Mouse (Mus musculus) lung, postnatal 0 days (tissue): ENCODE data around the gene Nf2. TPM values are rescaled to one million over a fixed set of nuclear protein-coding genes. Genes with fewer than 3 reads are reported as not detected.

Experiments
- ATAC-seq: fragments of 200-750 bp; cut with Nextera tagmentation; 2 replicates; pipeline ENCODE4 v1.8.0; 2017; ENCODE audit warnings: moderate library complexity
- DNase-seq: peaks from one replicate; pipeline ENCODE4 v3.0.0-alpha.2; 2016; ENCODE audit warnings: low spot score
- H3K27ac ChIP-seq: fragments of 300-500 bp; sonication (generic); 2 replicates; pipeline ENCODE4 v1.5.1; 2014; ENCODE audit warnings: antibody characterized with exemption, mild to moderate bottlenecking, low read length, mixed read lengths
- H3K27me3 ChIP-seq: fragments of 300-500 bp; sonication (generic); replicated peaks from 2 replicates; pipeline ENCODE4 v1.6.1; 2014; ENCODE audit warnings: low read length, mixed read lengths; ENCODE audit not compliant: insufficient read depth
- H3K36me3 ChIP-seq: fragments of 300-500 bp; sonication (generic); 2 replicates; pipeline ENCODE4 v1.6.1; 2014; ENCODE audit warnings: low read length, mixed read lengths; ENCODE audit not compliant: insufficient read depth
- H3K4me1 ChIP-seq: fragments of 300-500 bp; sonication (generic); 2 replicates; pipeline ENCODE4 v1.6.1; 2014; ENCODE audit warnings: antibody characterized with exemption, low read depth, low read length, mixed read lengths; ENCODE audit not compliant: insufficient read depth
- H3K4me2 ChIP-seq: fragments of 300-500 bp; sonication (generic); replicated peaks from 2 replicates; pipeline ENCODE4 v1.6.1; 2014; ENCODE audit warnings: low read depth, mild to moderate bottlenecking, low read length, moderate library complexity, mixed read lengths
- H3K4me3 ChIP-seq: fragments of 300-500 bp; sonication (generic); 2 replicates; pipeline ENCODE4 v1.5.1; 2014; ENCODE audit warnings: low read depth, low read length
- H3K9ac ChIP-seq: fragments of 300-500 bp; sonication (generic); replicated peaks from 2 replicates; pipeline ENCODE4 v1.6.1; 2014; ENCODE audit warnings: low read depth, mild to moderate bottlenecking
- H3K9me3 ChIP-seq: fragments of 300-500 bp; sonication (generic); 2 replicates; pipeline ENCODE4 v1.6.1; 2016; ENCODE audit warnings: low read length, mixed read lengths
- CTCF ChIP-seq: IDR thresholded peaks from 2 replicates; pipeline ENCODE4 v1.5.1; 2016; ENCODE audit warnings: antibody characterized with exemption, mild to moderate bottlenecking
- EP300 ChIP-seq: IDR thresholded peaks from 2 replicates; pipeline ENCODE4 v1.6.1; 2016; ENCODE audit warnings: antibody characterized with exemption, mild to moderate bottlenecking, control low read depth
- WGBS: fragments of 180-500 bp; shearing (Covaris S2); extraction: QIAGEN DNeasy Blood & Tissue Kit; methylation state at CpG from one replicate; pipeline ENCODE4 v1.1.7; 2014; 5-methylcytosine and 5-hydroxymethylcytosine counted together
- polyA plus RNA-seq: library from polyadenylated mRNA; unstranded; fragments of >200 nt; fragmentation: Nextera tagmentation; extraction: Ambion mirVana; gene quantifications from 2 replicates; pipeline ENCODE4 v1.2.1, GENCODE M21; 2015

Nf2 gene
- polyA plus RNA-seq, 1 experiment from 2014 or later: 19.6 TPM

GRCm38 (mm10) chr11:4769293-4769692 is 80.0 kb downstream of the Nf2 start:
- 72% methylated on average over 7 of the region's 7 CpGs for WGBS
- ATAC-seq: no peak

GRCm38 (mm10) chr11:4768399-4768798 is 80.9 kb downstream of the Nf2 start:
- Histone ChIP-seq H3K4me3 (no peak overlapping the region), H3K9ac (no peak overlapping the region), H3K4me2 (no peak overlapping the region), H3K36me3 (no peaks in the 10 kb centered on the region; the same call in 1 of the 2 replicates), H3K27me3 (no peaks in the 10 kb centered on the region), H3K9me3 (no peaks in the 10 kb centered on the region), H3K27ac (no peak overlapping the region), H3K4me1 (no peaks in the 10 kb centered on the region)
- ATAC-seq: no peak
- no peak for DNase-seq
- TF ChIP-seq EP300: no peak
- no peak for TF ChIP-seq CTCF
- 85% methylated on average over 4 of the region's 4 CpGs for WGBS

More at GRCm38 (mm10) chr11:4769293-4769692, 80.0 kb downstream of the Nf2 start:
- no peak for DNase-seq
- Histone ChIP-seq H3K4me1 (no peaks in the 10 kb centered on the region), H3K9me3 (no peaks in the 10 kb centered on the region), H3K27ac (no peak overlapping the region), H3K4me2 (no peak overlapping the region), H3K9ac (no peak overlapping the region), H3K27me3 (no peaks in the 10 kb centered on the region), H3K4me3 (no peak overlapping the region), H3K36me3 (no peaks in the 10 kb centered on the region; the same call in 1 of the 2 replicates)
- no peak for TF ChIP-seq CTCF
- no peak for TF ChIP-seq EP300

GRCm38 (mm10) chr11:4764476-4764875 is 84.9 kb downstream of the Nf2 start:
- TF ChIP-seq EP300 (no peak), CTCF (no peak)
- Histone ChIP-seq H3K4me3 (no peak overlapping the region), H3K27me3 (no peaks in the 10 kb centered on the region), H3K9ac (no peak overlapping the region), H3K27ac (no peak overlapping the region), H3K4me2 (no peak overlapping the region), H3K4me1 (no peaks in the 10 kb centered on the region), H3K36me3 (no peaks in the 10 kb centered on the region; the same call in 1 of the 2 replicates), H3K9me3 (no peaks in the 10 kb centered on the region)
- ATAC-seq: no peak
- no peak for DNase-seq
- WGBS: 57% methylated on average over 5 of the region's 5 CpGs

- no peak overlapping the region for H3K4me2 ChIP-seq
- no peak overlapping the region for H3K9ac ChIP-seq
- no peaks in the 10 kb centered on the region for H3K27me3 ChIP-seq
- H3K9me3 ChIP-seq: no peaks in the 10 kb centered on the region
- no peaks in the 10 kb centered on the region; the same call in 1 of the 2 replicates for H3K36me3 ChIP-seq
- 13% methylated on average over 5 of the region's 5 CpGs for WGBS
- no peak for ATAC-seq
- no peak for DNase-seq
- H3K27ac ChIP-seq: no peak overlapping the region
- TF ChIP-seq EP300 (no peak), CTCF (no peak)
- H3K4me1 ChIP-seq: no peaks in the 10 kb centered on the region
- H3K4me3 ChIP-seq: no peak overlapping the region
Observed at GRCm38 (mm10) chr11:4763631-4764030, 85.7 kb downstream of the Nf2 start.

GRCm38 (mm10) chr11:4762511-4762910 is 86.8 kb downstream of the Nf2 start:
- TF ChIP-seq EP300: no peak
- no peak for TF ChIP-seq CTCF
- DNase-seq: no peak
- no peak overlapping the region for H3K27ac ChIP-seq
- H3K9ac ChIP-seq: no peak overlapping the region
- no peaks in the 10 kb centered on the region; the same call in 1 of the 2 replicates for H3K36me3 ChIP-seq
- H3K4me3 ChIP-seq: no peak overlapping the region
- H3K4me2 ChIP-seq: no peak overlapping the region
- ATAC-seq: no peak
- no peaks in the 10 kb centered on the region for H3K4me1 ChIP-seq
- H3K9me3 ChIP-seq: no peaks in the 10 kb centered on the region
- WGBS: 20% methylated on average over 2 of the region's 2 CpGs
- H3K27me3 ChIP-seq: no peaks in the 10 kb centered on the region

GRCm38 (mm10) chr11:4761991-4762390 is 87.3 kb downstream of the Nf2 start:
- DNase-seq (no peak), ATAC-seq (no peak)
- Histone ChIP-seq H3K4me2 (no peak overlapping the region), H3K4me3 (no peak overlapping the region), H3K9me3 (no peaks in the 10 kb centered on the region), H3K36me3 (no peaks in the 10 kb centered on the region), H3K27ac (no peak overlapping the region), H3K27me3 (no peaks in the 10 kb centered on the region), H3K4me1 (no peaks in the 10 kb centered on the region), H3K9ac (no peak overlapping the region)
- 25% methylated on average over 6 of the region's 6 CpGs for WGBS
- TF ChIP-seq EP300 (no peak), CTCF (no peak)

GRCm38 (mm10) chr11:4760438-4760837 is 88.9 kb downstream of the Nf2 start:
- Histone ChIP-seq H3K9me3 (no peaks in the 10 kb centered on the region), H3K4me3 (no peak overlapping the region), H3K9ac (no peak overlapping the region), H3K27me3 (no peaks in the 10 kb centered on the region), H3K4me1 (no peaks in the 10 kb centered on the region), H3K27ac (no peak overlapping the region), H3K4me2 (no peak overlapping the region), H3K36me3 (no peaks in the 10 kb centered on the region)
- no peak for DNase-seq
- WGBS: 25% methylated on average over 4 of the region's 4 CpGs
- ATAC-seq: no peak; the same call in 1 of the 2 replicates
- TF ChIP-seq EP300 (no peak), CTCF (no peak)
